8 mouse cellular contexts compared by ENCODE assay signal in the genomic region with DNA sequence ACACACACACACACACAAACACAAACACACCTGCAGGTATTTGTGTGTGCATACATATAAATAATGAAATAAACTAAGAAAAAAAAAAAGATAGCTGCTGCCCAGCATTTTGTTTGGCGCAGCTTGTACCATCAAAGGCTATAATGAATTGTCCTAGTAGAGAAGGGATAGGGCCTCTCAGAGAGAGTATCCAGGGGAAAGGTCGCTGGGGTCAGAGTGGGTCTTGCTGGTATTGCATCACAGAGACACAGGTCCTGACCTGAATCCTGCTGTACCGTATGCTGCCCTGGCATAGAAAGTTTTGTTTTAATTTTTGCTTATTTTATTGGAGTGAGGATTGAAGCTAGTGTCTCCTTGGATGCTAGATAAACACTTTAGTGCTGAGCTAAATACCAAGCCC. TPM values are rescaled to one million over a fixed set of nuclear protein-coding genes. Genes with fewer than 3 reads are reported as not detected.
DNase-seq lines count a peak whose midpoint lies in the region; ATAC-seq lines count a peak whose summit lies in the region.

No protein-coding gene starts in this region.

- H3K27me3 ChIP-seq in liver, embryonic 15.5 days = no peaks in the 10 kb centered on the region

- H3K36me3 ChIP-seq in liver, embryonic 15.5 days (replicated peaks) = no peaks in the 10 kb centered on the region

- peak overlapping the region; percentile 90 for H3K4me2 ChIP-seq in liver, embryonic 15.5 days

- H3K4me1 ChIP-seq in liver, embryonic 15.5 days (replicated peaks) = peaks cover 33% of the 10 kb centered on the region

- whole genome bisulfite sequencing in liver, embryonic 15.5 days (ENCODE audit: insufficient replicate concordance) = 51% methylated on average over 3 of the region's 3 CpGs

- H3K27ac ChIP-seq in liver, embryonic 15.5 days (replicated peaks) = no peak overlapping the region; the same call in 1 of the 2 replicates

- no peak overlapping the region for H3K9ac ChIP-seq in liver, embryonic 15.5 days

- peak; percentile 20 for DNase-seq in cerebellum, adult 9-11 months
- no peak for DNase-seq in cerebellum, postnatal 36 days
- DNase-seq in retina, embryonic 14.5 days (ENCODE audit: low spot score) = peak; percentile 27
- DNase-seq in retina, postnatal 1 day = no peak
- DNase-seq in cerebellum, adult 9-10 months = no peak
- DNase-seq in B cell, adult 2 months = no peak

- ATAC-seq in liver, embryonic 15.5 days (ENCODE audit: insufficient read depth) = peak; percentile 49; the same call in 1 of the 2 replicates
- ATAC-seq in inflammation-experienced regulatory T-cells, adult 6 months = no peak

- H3K4me3 ChIP-seq in liver, embryonic 15.5 days (replicated peaks) = 0 out of 2 replicates have a peak overlapping the region, but pooled peaks have one; percentile 68

- no peaks in the 10 kb centered on the region for H3K9me3 ChIP-seq in liver, embryonic 15.5 days (replicated peaks)

RNA-seq across cellular contexts. Expression of gene Mtap, which starts 0.6 kb away (rescaled TPM):
- polyA plus RNA-seq in liver, embryonic 15.5 days (2015; fragmentation: Nextera tagmentation; extraction: Ambion mirVana) = 18.0 and 18.4 TPM in 2 replicates
- polyA plus RNA-seq in inflammation-experienced regulatory T-cells, adult 6 months (2017; shearing (Covaris generic)) = 10 to 100 TPM; 39.3 to 44.2 (median 39.8) TPM

Comparison
In these comparisons a context has a peak if more than half of its experiments do, and no peak if none do; other contexts are left out.
1. DNase-seq: peak in cerebellum, adult 9-11 months (single experiment) and retina, embryonic 14.5 days (single experiment); none in cerebellum, postnatal 36 days (0 of 2), retina, postnatal 1 day (single experiment), cerebellum, adult 9-10 months (single experiment) and B cell, adult 2 months (0 of 2).